ENCODE assay signal across 29 mouse cellular contexts in genomic region chr13:72571871-72572270, GRCm38 (mm10). TPM values are rescaled to one million over a fixed set of nuclear protein-coding genes. Genes with fewer than 3 reads are reported as not detected.
DNase-seq lines count a peak whose midpoint lies in the region; ATAC-seq lines count a peak whose summit lies in the region.
"Had no signal": no experiment of that assay in that cellular context is flagged by ENCODE, and none has a peak within 500 bp of the region (broad histone marks: within the 10 kb centered on the region; RNA-seq: fewer than 3 reads in every experiment).

No protein-coding gene starts in this region.

- H3K4me3 ChIP-seq in midbrain, embryonic 10.5 days: no peak overlapping the region
- no peak overlapping the region for H3K4me3 ChIP-seq in midbrain, embryonic 15.5 days
- no peak overlapping the region for H3K4me3 ChIP-seq in embryonic facial prominence, embryonic 14.5 days (ENCODE audit: low read depth, low read length)
- H3K4me3 ChIP-seq: embryonic facial prominence, embryonic 13.5 days; heart, embryonic 13.5 days had no signal

- peak; percentile 17 for DNase-seq in midbrain, embryonic 10.5 days (ENCODE audit: low spot score)
- DNase-seq in embryo, embryonic 11 days: peak; percentile 54
- peak; percentile 18 for DNase-seq in embryonic facial prominence, embryonic 14.5 days (ENCODE audit: low spot score)
- peak; percentile 1 for DNase-seq in yolk sac, embryonic 10.5 days (ENCODE audit: low spot score)
- DNase-seq in adrenal gland, adult 2 months: no peak
- DNase-seq in heart, adult 8-10 months (ENCODE audit: low spot score): no peak
- DNase-seq: B cell, adult 2 months; cerebellum, adult 11-12 months; cerebellum, postnatal 14 days; gastrocnemius, postnatal 14 days; kidney, postnatal 25 days; layer of hippocampus, postnatal 36 days; lung, postnatal 4 days; thymus, postnatal 25 days had no signal

- no peak overlapping the region; the same call in 1 of the 2 replicates for H3K27ac ChIP-seq in midbrain, embryonic 10.5 days (replicated peaks)
- H3K27ac ChIP-seq in midbrain, embryonic 15.5 days: no peak overlapping the region
- no peak overlapping the region for H3K27ac ChIP-seq in embryonic facial prominence, embryonic 14.5 days (replicated peaks; ENCODE audit: low read depth, low read length)
- H3K27ac ChIP-seq: embryonic facial prominence, embryonic 13.5 days; heart, embryonic 13.5 days; hindbrain, postnatal 0 days had no signal

- H3K4me1 ChIP-seq in midbrain, embryonic 10.5 days: peaks cover 16% of the 10 kb centered on the region
- peaks cover 6% of the 10 kb centered on the region for H3K4me1 ChIP-seq in midbrain, embryonic 15.5 days
- no peaks in the 10 kb centered on the region for H3K4me1 ChIP-seq in embryonic facial prominence, embryonic 14.5 days (ENCODE audit: control insufficient read depth, insufficient read depth, low read length)
- H3K4me1 ChIP-seq: heart, embryonic 13.5 days had no signal

- H3K36me3 ChIP-seq in midbrain, embryonic 10.5 days: no peaks in the 10 kb centered on the region
- H3K36me3 ChIP-seq in midbrain, embryonic 15.5 days (replicated peaks): no peaks in the 10 kb centered on the region
- no peaks in the 10 kb centered on the region for H3K36me3 ChIP-seq in embryonic facial prominence, embryonic 14.5 days (ENCODE audit: control insufficient read depth, insufficient read depth, low read length)
- H3K36me3 ChIP-seq: embryonic facial prominence, embryonic 13.5 days; G1E; heart, embryonic 13.5 days had no signal

- H3K4me2 ChIP-seq in midbrain, embryonic 15.5 days: no peak overlapping the region
- no peak overlapping the region for H3K4me2 ChIP-seq in embryonic facial prominence, embryonic 14.5 days (ENCODE audit: low read depth, low read length)
- H3K4me2 ChIP-seq: embryonic facial prominence, embryonic 13.5 days; heart, embryonic 13.5 days had no signal

- H3K9me3 ChIP-seq in midbrain, embryonic 10.5 days (replicated peaks): no peaks in the 10 kb centered on the region
- no peaks in the 10 kb centered on the region for H3K9me3 ChIP-seq in midbrain, embryonic 15.5 days
- no peaks in the 10 kb centered on the region for H3K9me3 ChIP-seq in embryonic facial prominence, embryonic 14.5 days (ENCODE audit: control insufficient read depth, low read length)
- H3K9me3 ChIP-seq: embryonic facial prominence, embryonic 13.5 days; heart, embryonic 13.5 days had no signal

- H3K9ac ChIP-seq in midbrain, embryonic 15.5 days: no peak overlapping the region
- H3K9ac ChIP-seq in embryonic facial prominence, embryonic 14.5 days (ENCODE audit: low read depth, low read length): no peak overlapping the region
- H3K9ac ChIP-seq: embryonic facial prominence, embryonic 13.5 days; heart, embryonic 13.5 days had no signal

- ATAC-seq in midbrain, embryonic 15.5 days (replicated peaks): no peak
- no peak for ATAC-seq in embryonic facial prominence, embryonic 14.5 days (ENCODE audit: low read depth)
- ATAC-seq: forebrain, embryonic 16.5 days; hindbrain, postnatal 0 days; intestine, postnatal 0 days; Patski had no signal

- H3K27me3 ChIP-seq in midbrain, embryonic 10.5 days (ENCODE audit: low read depth, poor library complexity, severe bottlenecking): peaks cover 7% of the 10 kb centered on the region; the same call in 1 of the 2 replicates
- H3K27me3 ChIP-seq in midbrain, embryonic 15.5 days (replicated peaks): no peaks in the 10 kb centered on the region
- H3K27me3 ChIP-seq in embryonic facial prominence, embryonic 14.5 days (replicated peaks; ENCODE audit: control insufficient read depth, insufficient read depth, low read length): no peaks in the 10 kb centered on the region
- H3K27me3 ChIP-seq: CH12.LX; embryonic facial prominence, embryonic 13.5 days; Patski had no signal

- 34% methylated on average over 7 of the region's 7 CpGs for WGBS in midbrain, embryonic 10.5 days
- WGBS in midbrain, embryonic 15.5 days: 35% methylated on average over 7 of the region's 7 CpGs
- WGBS in embryonic facial prominence, embryonic 14.5 days: 14% methylated on average over 7 of the region's 7 CpGs

RNA-seq across cellular contexts. Expression of gene Irx2, which starts 56.7 kb away (rescaled TPM):
- polyA plus RNA-seq in midbrain, embryonic 10.5 days (2016; fragmentation: Nextera tagmentation; extraction: Ambion mirVana): 26.8 and 28.1 TPM in 2 replicates
- 41.5 and 52.6 TPM in 2 replicates for polyA plus RNA-seq in midbrain, embryonic 15.5 days (2015; fragmentation: Nextera tagmentation; extraction: Ambion mirVana)
- 25.7 and 26.7 TPM in 2 replicates for polyA plus RNA-seq in embryonic facial prominence, embryonic 14.5 days (2014; fragmentation: Nextera tagmentation; extraction: Ambion mirVana)
- total RNA-seq in adrenal gland, adult 2 months (2021): under 1 TPM in 1 of 2 experiments, not detected in 1; 0.21 TPM
- polyA plus RNA-seq in adrenal gland, adult 2 months (2012; rRNA removed): 0.22 and 0.25 TPM in 2 replicates
- total RNA-seq in heart, adult 8-10 months (2022): 1 to 10 TPM; 3.8 to 7.4 (median 4.9) TPM
- total RNA-seq: CH12.LX; gastrocnemius, postnatal 14 days; layer of hippocampus, postnatal 36 days; left cerebral cortex, postnatal 25 days; liver, adult 2 months; megakaryocyte-erythroid progenitor cell, adult 5-6 weeks; monocyte, adult 5-6 weeks had no signal
- polyA plus RNA-seq: G1E; liver, adult 2 months; liver, embryonic 16.5 days; spleen, adult 2 months had no signal

Comparison
In these comparisons a context has a peak if more than half of its experiments do, and no peak if none do; other contexts are left out.
1. DNase-seq: peak in midbrain, embryonic 10.5 days (single experiment), embryo, embryonic 11 days (single experiment), embryonic facial prominence, embryonic 14.5 days (single experiment) and yolk sac, embryonic 10.5 days (single experiment); none in adrenal gland, adult 2 months (single experiment) and heart, adult 8-10 months (single experiment).
2. RNA of gene Irx2, which starts 56.7 kb away (polyA plus RNA-seq): 41.5 to 52.6 TPM in midbrain, embryonic 15.5 days, 26.8 to 28.1 TPM in midbrain, embryonic 10.5 days and 25.7 to 26.7 TPM in embryonic facial prominence, embryonic 14.5 days; 0.22 to 0.25 TPM in adrenal gland, adult 2 months; every median in the first group is over 10 times any median in the second.